Mouse (Mus musculus) intestine, embryonic 14.5 days (tissue): ENCODE results near the gene Uba3. TPM values are rescaled to one million over a fixed set of nuclear protein-coding genes. Genes with fewer than 3 reads are reported as not detected.

Source experiments
- ATAC-seq: fragments of 200-750 bp; cut with Nextera tagmentation; replicated peaks from 2 replicates; pipeline ENCODE4 v1.8.0; 2017; ENCODE audit warnings: low read depth, moderate number of reproducible peaks, moderate TSS enrichment, moderate library complexity; ENCODE audit not compliant: low FRiP score, low TSS enrichment
- DNase-seq: peaks from one replicate; pipeline ENCODE4 v3.0.0-alpha.2; 2018; ENCODE audit warnings: low spot score
- H3K27ac ChIP-seq: fragments of 300-500 bp; sonication (generic); 2 replicates; pipeline ENCODE4 v1.5.1; 2014; ENCODE audit warnings: low read depth, mild to moderate bottlenecking, control low read depth
- H3K27me3 ChIP-seq: fragments of 300-500 bp; sonication (generic); replicated peaks from 2 replicates; pipeline ENCODE4 v1.6.1; 2014; ENCODE audit warnings: low read length, control low read depth; ENCODE audit not compliant: control insufficient read depth, insufficient read depth
- H3K36me3 ChIP-seq: fragments of 300-500 bp; sonication (generic); 2 replicates; pipeline ENCODE4 v1.6.1; 2014; ENCODE audit warnings: low read length, control low read depth; ENCODE audit not compliant: control insufficient read depth, insufficient read depth
- H3K4me1 ChIP-seq: fragments of 300-500 bp; sonication (generic); replicated peaks from 2 replicates; pipeline ENCODE4 v1.6.1; 2014; ENCODE audit warnings: low read length, control low read depth, mixed read lengths; ENCODE audit not compliant: control insufficient read depth, insufficient read depth
- H3K4me2 ChIP-seq: fragments of 300-500 bp; sonication (generic); 2 replicates; pipeline ENCODE4 v1.6.1; 2014; ENCODE audit warnings: low read length
- H3K4me3 ChIP-seq: fragments of 300-500 bp; sonication (generic); 2 replicates; pipeline ENCODE4 v1.5.1; 2014; ENCODE audit warnings: low read depth, low read length, control low read depth, mixed read lengths
- H3K9ac ChIP-seq: fragments of 300-500 bp; sonication (generic); 2 replicates; pipeline ENCODE4 v1.6.1; 2014; ENCODE audit warnings: mild to moderate bottlenecking, low read length
- H3K9me3 ChIP-seq: fragments of 300-500 bp; sonication (generic); 2 replicates; pipeline ENCODE4 v1.6.1; 2016; ENCODE audit warnings: low read length, control low read depth; ENCODE audit not compliant: control insufficient read depth
- WGBS: fragments of 180-500 bp; shearing (Covaris S2); extraction: QIAGEN DNeasy Blood & Tissue Kit; methylation state at CpG from one replicate; pipeline ENCODE4 v1.1.7; 2014; 5-methylcytosine and 5-hydroxymethylcytosine counted together
- polyA plus RNA-seq: library from polyadenylated mRNA; unstranded; fragments of >200 nt; fragmentation: Nextera tagmentation; extraction: Ambion mirVana; gene quantifications from 2 replicates; pipeline ENCODE4 v1.2.1, GENCODE M21; 2014

Uba3 gene
- polyA plus RNA-seq, 1 experiment from 2014 or later = 64.8 TPM

- DNase-seq = no peak
- Histone ChIP-seq H3K4me1 (peaks cover 6% of the 10 kb centered on the region; the same call in 1 of the 2 replicates), H3K9me3 (no peaks in the 10 kb centered on the region), H3K36me3 (no peaks in the 10 kb centered on the region; the same call in 1 of the 2 replicates), H3K9ac (no peak overlapping the region), H3K27me3 (no peaks in the 10 kb centered on the region), H3K4me3 (no peak overlapping the region), H3K4me2 (no peak overlapping the region), H3K27ac (no peak overlapping the region)
- WGBS = 58% methylated on average over 5 of the region's 5 CpGs
- no peak for ATAC-seq
Measured at GRCm38 (mm10) chr6:97220672-97221071, 15.2 kb upstream of the Uba3 start.

DNA sequence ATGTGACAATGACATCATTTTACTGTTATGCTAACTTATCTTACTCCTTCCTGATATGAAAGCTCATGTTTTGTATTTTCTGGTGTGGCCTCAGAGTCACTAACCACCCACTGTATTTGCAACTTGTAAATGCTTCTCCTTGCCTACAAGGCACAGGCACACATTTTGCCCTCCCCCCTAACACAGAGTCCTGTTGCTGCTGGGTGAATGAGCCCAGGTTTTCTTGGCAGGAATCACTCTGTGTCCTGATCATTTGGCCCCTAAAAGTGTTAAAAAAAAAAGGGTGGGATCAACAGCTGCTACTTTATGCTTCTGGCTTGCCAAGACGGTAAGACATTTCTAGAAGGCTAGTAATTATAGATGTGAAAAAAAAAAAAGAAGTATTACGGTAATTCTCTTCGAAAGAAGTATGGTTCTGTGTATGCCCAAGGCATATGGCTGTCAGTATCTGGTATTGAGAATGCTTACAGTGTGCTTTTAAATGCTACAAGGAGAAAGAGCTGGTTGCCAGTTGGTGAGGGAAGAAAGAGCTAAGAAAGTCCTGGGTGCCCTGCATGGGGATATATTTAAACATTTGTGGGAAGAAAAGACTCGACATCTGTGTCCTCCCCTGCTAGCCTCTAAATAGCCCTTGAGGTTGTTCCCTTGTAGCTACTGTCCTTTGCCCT lies 10.8 kb upstream of the Uba3 start:
- no peak overlapping the region for H3K9ac ChIP-seq
- no peak overlapping the region for H3K4me3 ChIP-seq
- H3K36me3 ChIP-seq = no peaks in the 10 kb centered on the region; the same call in 1 of the 2 replicates
- ATAC-seq (no peak), DNase-seq (no peak)
- no peak overlapping the region for H3K27ac ChIP-seq
- no peaks in the 10 kb centered on the region for H3K9me3 ChIP-seq
- WGBS = 78% methylated on average over 4 of the region's 4 CpGs
- H3K4me1 ChIP-seq = peaks cover 4% of the 10 kb centered on the region; the same call in 1 of the 2 replicates
- no peaks in the 10 kb centered on the region for H3K27me3 ChIP-seq
- no peak overlapping the region for H3K4me2 ChIP-seq

DNA sequence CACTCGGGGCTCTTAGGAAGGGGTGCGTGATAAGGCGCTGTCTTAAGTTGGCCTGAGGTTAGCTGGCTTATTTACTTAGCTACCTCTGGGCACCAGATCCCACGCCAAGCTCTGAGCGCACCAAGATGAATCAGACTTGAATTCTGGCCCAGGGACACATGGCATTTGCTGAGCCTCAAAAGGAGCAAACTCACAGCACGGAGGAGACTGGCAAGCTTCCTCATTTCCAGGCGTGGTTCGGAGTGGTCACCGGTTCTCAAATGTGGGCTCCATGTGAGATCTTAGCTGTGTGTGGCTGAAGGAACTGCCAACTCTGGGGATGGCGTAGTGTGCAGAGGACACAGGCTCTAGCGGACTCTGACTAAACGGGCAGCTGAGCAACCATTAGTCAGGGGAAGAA lies 6.5 kb upstream of the Uba3 start:
- H3K9me3 ChIP-seq = no peaks in the 10 kb centered on the region

GRCm38 (mm10) chr6:97210962-97211601 lies 5.6 kb upstream of the Uba3 start:
- H3K4me3 ChIP-seq = peak overlapping the region; percentile 69
- peak; percentile 51 for ATAC-seq
- WGBS = 2% methylated on average over 22 of the region's 22 CpGs
- peak overlapping the region; percentile 78 for H3K4me2 ChIP-seq
- peaks cover 11% of the 10 kb centered on the region for H3K4me1 ChIP-seq
- no peaks in the 10 kb centered on the region for H3K27me3 ChIP-seq
- H3K9me3 ChIP-seq = no peaks in the 10 kb centered on the region
- 0 out of 2 replicates have a peak overlapping the region, but pooled peaks have one; percentile 2 for H3K27ac ChIP-seq
- peak; percentile 62 for DNase-seq
- no peaks in the 10 kb centered on the region; the same call in 1 of the 2 replicates for H3K36me3 ChIP-seq
- peak overlapping the region; percentile 57 for H3K9ac ChIP-seq

More for the DNA sequence above, 6.5 kb upstream of the Uba3 start:
- ATAC-seq = no peak
- Histone ChIP-seq H3K4me2 (peak overlapping the region; percentile 78), H3K4me3 (peak overlapping the region; percentile 69; the same call in 1 of the 2 replicates), H3K9ac (0 out of 2 replicates have a peak overlapping the region, but pooled peaks have one; percentile 18), H3K27me3 (no peaks in the 10 kb centered on the region), H3K4me1 (peaks cover 11% of the 10 kb centered on the region), H3K27ac (no peak overlapping the region), H3K36me3 (no peaks in the 10 kb centered on the region; the same call in 1 of the 2 replicates)
- WGBS = 73% methylated on average over 12 of the region's 12 CpGs
- DNase-seq = no peak

GRCm38 (mm10) chr6:97210191-97210961 lies 4.9 kb upstream of the Uba3 start, which contains the start of gene Arl6ip5:
Gene Arl6ip5, plus strand, starts transcription at chr6:97210689.
- ATAC-seq = peak; percentile 76
- Histone ChIP-seq H3K4me3 (peak within 1 kb of the TSS; percentile 69), H3K4me1 (peaks cover 11% of the 10 kb centered on the region), H3K9me3 (no peaks in the 10 kb centered on the region), H3K9ac (peak within 1 kb of the TSS; percentile 57), H3K4me2 (peak within 1 kb of the TSS; percentile 78), H3K27ac (0 out of 2 replicates have a peak within 1 kb of the TSS, but pooled peaks have one; percentile 2), H3K27me3 (no peaks in the 10 kb centered on the region), H3K36me3 (no peaks in the 10 kb centered on the region; the same call in 1 of the 2 replicates)
- 11% methylated on average over 32 of the region's 32 CpGs for WGBS
- peak; percentile 91 for DNase-seq

- H3K9me3 ChIP-seq = no peaks in the 10 kb centered on the region
- peaks cover 11% of the 10 kb centered on the region for H3K4me1 ChIP-seq
- H3K4me2 ChIP-seq = no peak overlapping the region
- no peak overlapping the region for H3K4me3 ChIP-seq
- WGBS = 88% methylated on average over 4 of the region's 4 CpGs
- no peaks in the 10 kb centered on the region for H3K27me3 ChIP-seq
- H3K27ac ChIP-seq = no peak overlapping the region
- H3K9ac ChIP-seq = no peak overlapping the region
- ATAC-seq = no peak
- no peaks in the 10 kb centered on the region; the same call in 1 of the 2 replicates for H3K36me3 ChIP-seq
- DNase-seq = no peak
Measured at GRCm38 (mm10) chr6:97209751-97210150, 4.3 kb upstream of the Uba3 start.

- Histone ChIP-seq H3K36me3 (no peaks in the 10 kb centered on the region), H3K9me3 (no peaks in the 10 kb centered on the region), H3K27me3 (no peaks in the 10 kb centered on the region), H3K4me3 (no peak overlapping the region), H3K4me1 (peaks cover 15% of the 10 kb centered on the region), H3K27ac (no peak overlapping the region), H3K9ac (no peak overlapping the region), H3K4me2 (no peak overlapping the region)
- ATAC-seq = no peak
- DNase-seq = no peak
- 56% methylated on average over 3 of the region's 3 CpGs for WGBS
Measured at GRCm38 (mm10) chr6:97209201-97209600, 3.8 kb upstream of the Uba3 start.

GRCm38 (mm10) chr6:97208406-97208805 lies 3.0 kb upstream of the Uba3 start:
- H3K4me3 ChIP-seq = no peak overlapping the region
- H3K4me2 ChIP-seq = no peak overlapping the region
- no peak overlapping the region for H3K9ac ChIP-seq
- H3K27me3 ChIP-seq = no peaks in the 10 kb centered on the region
- no peaks in the 10 kb centered on the region for H3K9me3 ChIP-seq
- peaks cover 16% of the 10 kb centered on the region for H3K4me1 ChIP-seq
- 26% methylated on average over 3 of the region's 3 CpGs for WGBS
- DNase-seq (no peak), ATAC-seq (no peak)
- H3K27ac ChIP-seq = 0 out of 2 replicates have a peak overlapping the region, but pooled peaks have one; percentile 1
- H3K36me3 ChIP-seq = no peaks in the 10 kb centered on the region
